In genomic region chr5:27657672-27658071, GRCm38 (mm10) we compare ENCODE assay signal across 17 mouse cellular contexts.
DNase-seq lines count a peak whose midpoint lies in the region; ATAC-seq and TF ChIP-seq lines count a peak whose summit lies in the region.
"Had no signal": no experiment of that assay in that cellular context is flagged by ENCODE, and none has a peak within 500 bp of the region (broad histone marks: within the 10 kb centered on the region; RNA-seq: fewer than 3 reads in every experiment).

No protein-coding gene starts in this region.

- no peaks in the 10 kb centered on the region for H3K4me1 ChIP-seq in intestine, embryonic 16.5 days (ENCODE audit: control insufficient read depth, insufficient read depth, low read length)
- H3K4me1 ChIP-seq in intestine, postnatal 0 days (replicated peaks; ENCODE audit: control insufficient read depth, insufficient read depth, low read length): no peaks in the 10 kb centered on the region
- H3K4me1 ChIP-seq in liver, embryonic 12.5 days: peaks cover 31% of the 10 kb centered on the region
- peaks cover 7% of the 10 kb centered on the region for H3K4me1 ChIP-seq in liver, embryonic 11.5 days (replicated peaks; ENCODE audit: control insufficient read depth, insufficient read depth, low read length)
- peaks cover 3% of the 10 kb centered on the region for H3K4me1 ChIP-seq in brown adipose tissue, adult 24 weeks (ENCODE audit: control insufficient read depth, insufficient read depth, insufficient read length, low read length)
- no peaks in the 10 kb centered on the region; a peak in 2 of 4 replicates for H3K4me1 ChIP-seq in heart, embryonic 14.5 days (ENCODE audit: control insufficient read depth in 2 of 2, insufficient read depth in 2 of 2, low read length in 2 of 2)
- no peaks in the 10 kb centered on the region for H3K4me1 ChIP-seq in forebrain, postnatal 0 days (ENCODE audit: insufficient read depth)
- H3K4me1 ChIP-seq: embryonic facial prominence, embryonic 10.5 days; forebrain, embryonic 15.5 days; megakaryocyte, embryonic 14.5 days; midbrain, embryonic 15.5 days had no signal

- DNase-seq in liver, embryonic 11.5 days (ENCODE audit: low spot score): no peak
- no peak for DNase-seq in forebrain, postnatal 0 days
- DNase-seq: adrenal gland, postnatal 10 days; cerebellum, adult 11-12 months; cerebellum, postnatal 25 days; thymus, adult 18-20 months had no signal

- no peak overlapping the region for H3K4me3 ChIP-seq in intestine, embryonic 16.5 days (ENCODE audit: low read length)
- no peak overlapping the region for H3K4me3 ChIP-seq in intestine, postnatal 0 days (ENCODE audit: low read depth, low read length)
- H3K4me3 ChIP-seq in liver, embryonic 12.5 days: no peak overlapping the region
- no peak overlapping the region for H3K4me3 ChIP-seq in liver, embryonic 11.5 days (ENCODE audit: low read depth, low read length)
- no peak overlapping the region for H3K4me3 ChIP-seq in brown adipose tissue, adult 24 weeks (ENCODE audit: insufficient read depth, low read depth, low read length)
- H3K4me3 ChIP-seq in heart, embryonic 14.5 days (ENCODE audit: control insufficient read depth in 1 of 2, insufficient read depth in 1 of 2, low read depth in 1 of 2, low read length in 2 of 2): no peak overlapping the region
- H3K4me3 ChIP-seq in forebrain, postnatal 0 days (ENCODE audit: low read depth, low read length): no peak overlapping the region
- H3K4me3 ChIP-seq: embryonic facial prominence, embryonic 10.5 days; forebrain, embryonic 15.5 days; hindbrain, embryonic 13.5 days; megakaryocyte, embryonic 14.5 days; midbrain, embryonic 15.5 days had no signal

- H3K4me2 ChIP-seq in intestine, embryonic 16.5 days (ENCODE audit: low read depth, low read length): no peak overlapping the region
- no peak overlapping the region for H3K4me2 ChIP-seq in intestine, postnatal 0 days (replicated peaks; ENCODE audit: low read depth)
- H3K4me2 ChIP-seq in liver, embryonic 12.5 days: no peak overlapping the region
- H3K4me2 ChIP-seq in liver, embryonic 11.5 days: no peak overlapping the region
- H3K4me2 ChIP-seq in heart, embryonic 14.5 days (ENCODE audit: low read length): no peak overlapping the region
- H3K4me2 ChIP-seq in forebrain, postnatal 0 days (ENCODE audit: low read depth): no peak overlapping the region
- H3K4me2 ChIP-seq: forebrain, embryonic 15.5 days; hindbrain, embryonic 13.5 days; midbrain, embryonic 15.5 days had no signal

- 0 out of 2 replicates have a peak, but pooled peaks have one; percentile 21 for ATAC-seq in intestine, embryonic 16.5 days
- no peak for ATAC-seq in intestine, postnatal 0 days
- ATAC-seq in liver, embryonic 12.5 days: no peak
- ATAC-seq in liver, embryonic 11.5 days (replicated peaks; ENCODE audit: low FRiP score): no peak
- no peak for ATAC-seq in heart, embryonic 14.5 days (ENCODE audit: insufficient number of reproducible peaks, insufficient read depth, low FRiP score, low read depth)
- no peak for ATAC-seq in forebrain, postnatal 0 days
- ATAC-seq: forebrain, embryonic 15.5 days; lung, postnatal 0 days; midbrain, embryonic 15.5 days had no signal

- H3K9me3 ChIP-seq in intestine, embryonic 16.5 days (ENCODE audit: control insufficient read depth, low read length): no peaks in the 10 kb centered on the region
- no peaks in the 10 kb centered on the region for H3K9me3 ChIP-seq in intestine, postnatal 0 days (ENCODE audit: control insufficient read depth)
- no peaks in the 10 kb centered on the region for H3K9me3 ChIP-seq in liver, embryonic 12.5 days (replicated peaks)
- H3K9me3 ChIP-seq in liver, embryonic 11.5 days (ENCODE audit: control insufficient read depth, low read length): no peaks in the 10 kb centered on the region
- H3K9me3 ChIP-seq in heart, embryonic 14.5 days (ENCODE audit: control insufficient read depth, low read length): no peaks in the 10 kb centered on the region
- H3K9me3 ChIP-seq in forebrain, postnatal 0 days (ENCODE audit: low read length): no peaks in the 10 kb centered on the region
- H3K9me3 ChIP-seq: embryonic facial prominence, embryonic 10.5 days; forebrain, embryonic 15.5 days; hindbrain, embryonic 13.5 days; megakaryocyte, embryonic 14.5 days; midbrain, embryonic 15.5 days had no signal

- no peak overlapping the region for H3K27ac ChIP-seq in intestine, embryonic 16.5 days (ENCODE audit: low read length)
- no peak overlapping the region for H3K27ac ChIP-seq in intestine, postnatal 0 days (ENCODE audit: low read depth, low read length)
- peak overlapping the region; percentile 52; the same call in 1 of the 2 replicates for H3K27ac ChIP-seq in liver, embryonic 12.5 days
- H3K27ac ChIP-seq in liver, embryonic 11.5 days (ENCODE audit: low read depth, low read length): no peak overlapping the region
- 0 out of 2 replicates have a peak overlapping the region, but pooled peaks have one; percentile 19 for H3K27ac ChIP-seq in brown adipose tissue, adult 24 weeks (replicated peaks; ENCODE audit: low read depth, low read length)
- peak overlapping the region; percentile 7 to 15; a peak in 2 of 4 replicates for H3K27ac ChIP-seq in heart, embryonic 14.5 days (replicated peaks in 1 of 2; ENCODE audit: control insufficient read depth in 1 of 2, insufficient read depth in 1 of 2, low read depth in 2 of 2, low read length in 2 of 2)
- H3K27ac ChIP-seq in forebrain, postnatal 0 days (ENCODE audit: low read depth, low read length): no peak overlapping the region
- H3K27ac ChIP-seq: embryonic facial prominence, embryonic 10.5 days; forebrain, embryonic 15.5 days; hindbrain, embryonic 13.5 days; midbrain, embryonic 15.5 days had no signal

- WGBS in intestine, embryonic 16.5 days: 59% methylated on average over 4 of the region's 4 CpGs
- WGBS in intestine, postnatal 0 days: 69% methylated on average over 4 of the region's 4 CpGs
- WGBS in liver, embryonic 12.5 days (ENCODE audit: insufficient replicate concordance): 43% methylated on average over 4 of the region's 4 CpGs
- WGBS in liver, embryonic 11.5 days: 50% methylated on average over 4 of the region's 4 CpGs
- WGBS in heart, embryonic 14.5 days: 47% methylated on average over 4 of the region's 4 CpGs
- 80% methylated on average over 4 of the region's 4 CpGs for WGBS in forebrain, postnatal 0 days

- H3K9ac ChIP-seq in intestine, embryonic 16.5 days (ENCODE audit: low read depth, low read length): no peak overlapping the region
- H3K9ac ChIP-seq in intestine, postnatal 0 days (ENCODE audit: low read depth, low read length): no peak overlapping the region
- no peak overlapping the region for H3K9ac ChIP-seq in liver, embryonic 12.5 days
- no peak overlapping the region for H3K9ac ChIP-seq in liver, embryonic 11.5 days (ENCODE audit: low read depth, low read length)
- H3K9ac ChIP-seq in heart, embryonic 14.5 days (ENCODE audit: low read length): no peak overlapping the region
- H3K9ac ChIP-seq in forebrain, postnatal 0 days: no peak overlapping the region
- H3K9ac ChIP-seq: forebrain, embryonic 15.5 days; hindbrain, embryonic 13.5 days; midbrain, embryonic 15.5 days had no signal

- no peaks in the 10 kb centered on the region for H3K36me3 ChIP-seq in intestine, embryonic 16.5 days (ENCODE audit: control insufficient read depth, insufficient read depth, low read length)
- no peaks in the 10 kb centered on the region for H3K36me3 ChIP-seq in intestine, postnatal 0 days (ENCODE audit: control insufficient read depth, insufficient read depth)
- H3K36me3 ChIP-seq in liver, embryonic 12.5 days: no peaks in the 10 kb centered on the region
- H3K36me3 ChIP-seq in liver, embryonic 11.5 days (ENCODE audit: control insufficient read depth, insufficient read depth, low read length): no peaks in the 10 kb centered on the region
- H3K36me3 ChIP-seq in heart, embryonic 14.5 days (ENCODE audit: control insufficient read depth, insufficient read depth, low read length): no peaks in the 10 kb centered on the region
- H3K36me3 ChIP-seq in forebrain, postnatal 0 days (ENCODE audit: insufficient read depth): no peaks in the 10 kb centered on the region
- H3K36me3 ChIP-seq: embryonic facial prominence, embryonic 10.5 days; forebrain, embryonic 15.5 days; midbrain, embryonic 15.5 days had no signal

- H3K27me3 ChIP-seq in intestine, embryonic 16.5 days (replicated peaks; ENCODE audit: control insufficient read depth, insufficient read depth, low read length): no peaks in the 10 kb centered on the region
- H3K27me3 ChIP-seq in intestine, postnatal 0 days (replicated peaks; ENCODE audit: control insufficient read depth, insufficient read depth, low read length): no peaks in the 10 kb centered on the region
- no peaks in the 10 kb centered on the region for H3K27me3 ChIP-seq in liver, embryonic 12.5 days (replicated peaks)
- no peaks in the 10 kb centered on the region for H3K27me3 ChIP-seq in liver, embryonic 11.5 days (replicated peaks; ENCODE audit: control insufficient read depth, insufficient read depth, low read length)
- no peaks in the 10 kb centered on the region for H3K27me3 ChIP-seq in heart, embryonic 14.5 days (ENCODE audit: control insufficient read depth, insufficient read depth, low read length)
- no peaks in the 10 kb centered on the region for H3K27me3 ChIP-seq in forebrain, postnatal 0 days (ENCODE audit: insufficient read depth, low read length)
- H3K27me3 ChIP-seq: forebrain, embryonic 15.5 days; hindbrain, embryonic 13.5 days; midbrain, embryonic 15.5 days had no signal

- TF ChIP-seq CTCF in intestine, postnatal 0 days (IDR thresholded peaks at IDR 0.05; ENCODE audit: low read depth): no peak
- no peak for TF ChIP-seq CTCF in forebrain, postnatal 0 days (IDR thresholded peaks at IDR 0.05; ENCODE audit: low read depth)

Comparison
In these comparisons a context has a peak if more than half of its experiments do, and no peak if none do; other contexts are left out.
1. H3K27ac ChIP-seq: peak in liver, embryonic 12.5 days (single experiment), brown adipose tissue, adult 24 weeks (single experiment) and heart, embryonic 14.5 days (2 of 2); none in intestine, embryonic 16.5 days (single experiment), intestine, postnatal 0 days (single experiment), liver, embryonic 11.5 days (single experiment) and forebrain, postnatal 0 days (single experiment).